Comparison of ENCODE assay signal across 8 mouse cellular contexts in genomic region chr5:33737903-33738321, GRCm38 (mm10). TPM values are rescaled to one million over a fixed set of nuclear protein-coding genes. Genes with fewer than 3 reads are reported as not detected.
A peak's percentile ranks its signal among the peaks of the same experiment; 100 is the strongest.
DNase-seq lines count a peak whose midpoint lies in the region; ATAC-seq lines count a peak whose summit lies in the region.

No protein-coding gene starts in this region.

- no peaks in the 10 kb centered on the region for H3K4me1 ChIP-seq in forebrain, embryonic 13.5 days
- no peaks in the 10 kb centered on the region for H3K4me1 ChIP-seq in hindbrain, embryonic 14.5 days (replicated peaks; ENCODE audit: control insufficient read depth, insufficient read depth, low read length)
- H3K4me1 ChIP-seq in midbrain, embryonic 11.5 days (ENCODE audit: control insufficient read depth, insufficient read depth, low read length), result no peaks in the 10 kb centered on the region
- H3K4me1 ChIP-seq in stomach, embryonic 14.5 days (ENCODE audit: control insufficient read depth, insufficient read depth, low read length), result no peaks in the 10 kb centered on the region

- peaks cover 80% of the 10 kb centered on the region for H3K36me3 ChIP-seq in forebrain, embryonic 13.5 days (ENCODE audit: poor library complexity, severe bottlenecking)
- H3K36me3 ChIP-seq in hindbrain, embryonic 14.5 days (replicated peaks; ENCODE audit: control insufficient read depth, insufficient read depth), result peaks cover 59% of the 10 kb centered on the region
- peaks cover 12% of the 10 kb centered on the region for H3K36me3 ChIP-seq in midbrain, embryonic 11.5 days (ENCODE audit: control insufficient read depth, insufficient read depth, low read length)
- H3K36me3 ChIP-seq in stomach, embryonic 14.5 days (ENCODE audit: control insufficient read depth, insufficient read depth, low read length), result peaks cover 8% of the 10 kb centered on the region; the same call in 1 of the 2 replicates

- H3K27ac ChIP-seq in forebrain, embryonic 13.5 days, result no peak overlapping the region
- H3K27ac ChIP-seq in hindbrain, embryonic 14.5 days, result no peak overlapping the region
- H3K27ac ChIP-seq in midbrain, embryonic 11.5 days (ENCODE audit: low read depth, low read length), result no peak overlapping the region
- H3K27ac ChIP-seq in stomach, embryonic 14.5 days (ENCODE audit: low read length), result no peak overlapping the region

- H3K4me2 ChIP-seq in forebrain, embryonic 13.5 days, result no peak overlapping the region
- no peak overlapping the region for H3K4me2 ChIP-seq in hindbrain, embryonic 14.5 days (replicated peaks)
- no peak overlapping the region for H3K4me2 ChIP-seq in midbrain, embryonic 11.5 days
- H3K4me2 ChIP-seq in stomach, embryonic 14.5 days (replicated peaks; ENCODE audit: low read depth, low read length), result no peak overlapping the region

- no peak overlapping the region for H3K9ac ChIP-seq in forebrain, embryonic 13.5 days
- H3K9ac ChIP-seq in hindbrain, embryonic 14.5 days, result no peak overlapping the region
- no peak overlapping the region for H3K9ac ChIP-seq in midbrain, embryonic 11.5 days (ENCODE audit: low read length)
- no peak overlapping the region for H3K9ac ChIP-seq in stomach, embryonic 14.5 days (replicated peaks; ENCODE audit: low read depth, low read length)

- 23% methylated on average over 7 of the region's 7 CpGs for WGBS in forebrain, embryonic 13.5 days
- 21% methylated on average over 7 of the region's 7 CpGs for WGBS in hindbrain, embryonic 14.5 days
- WGBS in midbrain, embryonic 11.5 days, result 18% methylated on average over 7 of the region's 7 CpGs
- WGBS in stomach, embryonic 14.5 days, result 19% methylated on average over 7 of the region's 7 CpGs

- no peak overlapping the region for H3K4me3 ChIP-seq in forebrain, embryonic 13.5 days
- H3K4me3 ChIP-seq in hindbrain, embryonic 14.5 days (replicated peaks; ENCODE audit: low read length), result no peak overlapping the region
- H3K4me3 ChIP-seq in midbrain, embryonic 11.5 days (ENCODE audit: low read depth, low read length), result no peak overlapping the region
- H3K4me3 ChIP-seq in stomach, embryonic 14.5 days (ENCODE audit: low read depth, low read length), result no peak overlapping the region

- H3K9me3 ChIP-seq in forebrain, embryonic 13.5 days (replicated peaks), result no peaks in the 10 kb centered on the region
- no peaks in the 10 kb centered on the region for H3K9me3 ChIP-seq in hindbrain, embryonic 14.5 days (ENCODE audit: control insufficient read depth, low read length)
- no peaks in the 10 kb centered on the region for H3K9me3 ChIP-seq in midbrain, embryonic 11.5 days (ENCODE audit: control insufficient read depth, low read length)
- no peaks in the 10 kb centered on the region for H3K9me3 ChIP-seq in stomach, embryonic 14.5 days (ENCODE audit: control insufficient read depth, low read depth, low read length)

- DNase-seq in kidney, adult 18-20 months, result peak; percentile 82
- DNase-seq in kidney, adult 11 months, result no peak
- peak; percentile 17 for DNase-seq in c-Kit-negative CD71-positive TER-119-positive erythroid progenitor cells, embryonic 14.5 days (ENCODE audit: low read depth, low spot score)
- DNase-seq in hindbrain, embryonic 14.5 days (ENCODE audit: low spot score), result peak; percentile 81
- DNase-seq in left cerebral cortex, adult 18-20 months (ENCODE audit: low spot score in 2 of 2), result peak; percentile 72 to 80
- DNase-seq in midbrain, embryonic 11.5 days (ENCODE audit: low spot score, missing footprints), result peak; percentile 97

- peak; percentile 39 for ATAC-seq in forebrain, embryonic 13.5 days
- ATAC-seq in hindbrain, embryonic 14.5 days (ENCODE audit: low FRiP score), result peak; percentile 38; the same call in 1 of the 2 replicates
- peak; percentile 57 for ATAC-seq in midbrain, embryonic 11.5 days (ENCODE audit: low FRiP score)
- peak; percentile 64; the same call in 1 of the 2 replicates for ATAC-seq in stomach, embryonic 14.5 days (ENCODE audit: insufficient number of reproducible peaks, insufficient read depth, low FRiP score, low read depth)

- no peaks in the 10 kb centered on the region for H3K27me3 ChIP-seq in forebrain, embryonic 13.5 days
- no peaks in the 10 kb centered on the region for H3K27me3 ChIP-seq in hindbrain, embryonic 14.5 days (ENCODE audit: control insufficient read depth, insufficient read depth, low read length)
- no peaks in the 10 kb centered on the region for H3K27me3 ChIP-seq in midbrain, embryonic 11.5 days (ENCODE audit: control insufficient read depth, insufficient read depth, low read length)
- H3K27me3 ChIP-seq in stomach, embryonic 14.5 days (ENCODE audit: control insufficient read depth, insufficient read depth, low read length), result no peaks in the 10 kb centered on the region

RNA-seq across cellular contexts. Expression of gene Fgfr3, which starts 16.4 kb away (rescaled TPM):
- 59.5 and 81.3 TPM in 2 replicates for polyA plus RNA-seq in forebrain, embryonic 13.5 days (2015; fragmentation: Nextera tagmentation; extraction: Ambion mirVana)
- 46.5 and 47.2 TPM in 2 replicates for polyA plus RNA-seq in hindbrain, embryonic 14.5 days (2014; fragmentation: Nextera tagmentation; extraction: Ambion mirVana)
- 100 to 1,000 TPM; 104 to 116 TPM for total RNA-seq in left cerebral cortex, adult 18-20 months (2021)
- polyA plus RNA-seq in midbrain, embryonic 11.5 days (2014; fragmentation: Nextera tagmentation; extraction: Ambion mirVana), result 61.8 and 68.0 TPM in 2 replicates
- 23.5 and 27.2 TPM in 2 replicates for polyA plus RNA-seq in stomach, embryonic 14.5 days (2014; fragmentation: Nextera tagmentation; extraction: Ambion mirVana)

RNA-seq across cellular contexts. Expression of gene Letm1, which starts 44.7 kb away (rescaled TPM):
- polyA plus RNA-seq in forebrain, embryonic 13.5 days (2015; fragmentation: Nextera tagmentation; extraction: Ambion mirVana), result 47.5 and 50.4 TPM in 2 replicates
- polyA plus RNA-seq in hindbrain, embryonic 14.5 days (2014; fragmentation: Nextera tagmentation; extraction: Ambion mirVana), result 73.3 and 79.1 TPM in 2 replicates
- 100 to 1,000 TPM in 1 of 2 experiments, 10 to 100 TPM in 1; 97.9 to 104 TPM for total RNA-seq in left cerebral cortex, adult 18-20 months (2021)
- 38.0 and 49.3 TPM in 2 replicates for polyA plus RNA-seq in midbrain, embryonic 11.5 days (2014; fragmentation: Nextera tagmentation; extraction: Ambion mirVana)
- polyA plus RNA-seq in stomach, embryonic 14.5 days (2014; fragmentation: Nextera tagmentation; extraction: Ambion mirVana), result 43.7 TPM in 2 replicates
